Mouse (Mus musculus) CH12.LX (cell line): ENCODE measurements around the gene Med17. TPM values are rescaled to one million over a fixed set of nuclear protein-coding genes. Genes with fewer than 3 reads are reported as not detected.

Source experiments
- DNase-seq: peaks from one replicate; pipeline ENCODE4 v3.0.0-alpha.2; 2013; ENCODE audit errors: extremely low read depth
- H3K27ac ChIP-seq: 2 replicates; pipeline ENCODE4 v1.5.1; 2012; ENCODE audit warnings: low read depth, mild to moderate bottlenecking, control low read depth, moderate library complexity; ENCODE audit not compliant: insufficient read depth
- H3K27me3 ChIP-seq: replicated peaks from 2 replicates; pipeline ENCODE3; 2012; ENCODE audit warnings: inconsistent platforms
- H3K36me3 ChIP-seq, 2 experiments: replicated peaks in 1 of 2; 2 replicates each; pipeline versions ENCODE3 to v1.6.1; 2012; ENCODE audit warnings: inconsistent platforms in 1 of 2, low read length in 1 of 2, mild to moderate bottlenecking in 1 of 2, mixed read lengths in 1 of 2, moderate library complexity in 1 of 2; ENCODE audit not compliant: control insufficient read depth in 1 of 2, insufficient read depth in 1 of 2
- H3K4me1 ChIP-seq, 2 experiments: 2 replicates each; pipeline ENCODE4 v1.6.1; 2012; ENCODE audit warnings: inconsistent platforms in 1 of 2, moderate library complexity in 1 of 2; ENCODE audit not compliant: insufficient read depth in 2 of 2, control insufficient read depth in 1 of 2
- H3K4me2 ChIP-seq: 2 replicates; pipeline ENCODE4 v1.6.1; 2012; ENCODE audit warnings: low read depth, mild to moderate bottlenecking, control low read depth; ENCODE audit not compliant: poor library complexity, insufficient read depth, severe bottlenecking
- H3K4me3 ChIP-seq, 3 experiments: fragments of 150-350 bp in 1 of 3; sonication (generic) in 1 of 3; replicated peaks in 1 of 3; 2 replicates each; pipeline versions ENCODE3 to v1.5.1; 2011 to 2012; ENCODE audit warnings: low read depth in 2 of 3, low read length in 2 of 3, mild to moderate bottlenecking in 2 of 3, moderate library complexity in 2 of 3, control low read depth in 1 of 3, improper control_type of control experiment in 1 of 3, inconsistent platforms in 1 of 3, mixed read lengths in 1 of 3; ENCODE audit not compliant: poor library complexity in 1 of 3
- H3K79me2 ChIP-seq: replicated peaks from 2 replicates; pipeline ENCODE4 v1.6.1; 2012; ENCODE audit warnings: mild to moderate bottlenecking, moderate library complexity; ENCODE audit not compliant: control insufficient read depth, poor library complexity, insufficient read depth, severe bottlenecking; ENCODE audit errors: extremely low read depth
- H3K9ac ChIP-seq: 2 replicates; pipeline ENCODE4 v1.6.1; 2012; ENCODE audit warnings: low read depth, mild to moderate bottlenecking, control low read depth, moderate library complexity; ENCODE audit not compliant: insufficient read depth
- H3K9me3 ChIP-seq: replicated peaks from 2 replicates; pipeline ENCODE3; 2012; ENCODE audit warnings: low read length, inconsistent platforms, mixed read lengths
- CHD1 ChIP-seq: IDR thresholded peaks from 2 replicates; pipeline ENCODE4 v1.6.1; 2012; ENCODE audit warnings: low read depth, low read length, improper control_type of control experiment, inconsistent platforms
- CHD2 ChIP-seq: IDR thresholded peaks from 2 replicates; pipeline ENCODE4 v1.6.1; 2011; ENCODE audit warnings: low read length, improper control_type of control experiment
- E2F4 ChIP-seq: IDR thresholded peaks from 2 replicates; pipeline ENCODE4 v1.6.1; 2011; ENCODE audit warnings: low read depth, low read length, improper control_type of control experiment; ENCODE audit not compliant: insufficient replicate concordance
- ELF1 ChIP-seq: IDR thresholded peaks from 2 replicates; pipeline ENCODE4 v1.6.1; 2014; ENCODE audit warnings: low read depth, mild to moderate bottlenecking, inconsistent platforms, low read length, improper control_type of control experiment
- ETS1 ChIP-seq: conservative IDR thresholded peaks from 2 replicates; pipeline ENCODE4 v1.6.1; 2012; ENCODE audit warnings: low read depth, mild to moderate bottlenecking, inconsistent platforms, low read length, improper control_type of control experiment, moderate library complexity
- HCFC1 ChIP-seq: IDR thresholded peaks from 2 replicates; pipeline ENCODE4 v1.6.1; 2012; ENCODE audit warnings: low read depth, mild to moderate bottlenecking, inconsistent platforms, low read length, improper control_type of control experiment
- IRF4 ChIP-seq: IDR thresholded peaks from 2 replicates; pipeline ENCODE4 v1.6.1; 2014; ENCODE audit warnings: low read depth, mild to moderate bottlenecking, inconsistent platforms, low read length, improper control_type of control experiment
- JUND ChIP-seq: conservative IDR thresholded peaks from 2 replicates; pipeline ENCODE4 v1.6.1; 2011; ENCODE audit warnings: low read depth, low read length, improper control_type of control experiment
- KAT2A ChIP-seq: IDR thresholded peaks from 2 replicates; pipeline ENCODE4 v1.6.1; 2012; ENCODE audit warnings: low read length, improper control_type of control experiment, inconsistent platforms; ENCODE audit not compliant: insufficient replicate concordance
- MAFK ChIP-seq: IDR thresholded peaks from 2 replicates; pipeline ENCODE4 v1.6.1; 2011; ENCODE audit warnings: low read length, improper control_type of control experiment; ENCODE audit not compliant: insufficient replicate concordance
- MEF2A ChIP-seq: IDR thresholded peaks from 2 replicates; pipeline ENCODE4 v1.6.1; 2014; ENCODE audit warnings: low read depth, mild to moderate bottlenecking, inconsistent platforms, low read length, improper control_type of control experiment, borderline replicate concordance
- MXI1 ChIP-seq: IDR thresholded peaks from 2 replicates; pipeline ENCODE4 v1.6.1; 2011; ENCODE audit warnings: mild to moderate bottlenecking, low read depth, low read length, improper control_type of control experiment
- MYC ChIP-seq: IDR thresholded peaks from 2 replicates; pipeline ENCODE4 v1.6.1; 2011; ENCODE audit warnings: low read depth, mild to moderate bottlenecking, improper control_type of control experiment, low read length
- NELFE ChIP-seq: IDR thresholded peaks from 2 replicates; pipeline ENCODE4 v1.6.1; 2011; ENCODE audit warnings: low read depth, low read length, improper control_type of control experiment
- POLR2AphosphoS2 ChIP-seq: IDR thresholded peaks from 2 replicates; pipeline ENCODE4 v1.6.1; 2011; ENCODE audit warnings: low read depth, low read length, improper control_type of control experiment
- RAD21 ChIP-seq: IDR thresholded peaks from 2 replicates; pipeline ENCODE4 v1.6.1; 2011; ENCODE audit warnings: low read depth, mild to moderate bottlenecking, low read length, improper control_type of control experiment, moderate library complexity
- RCOR1 ChIP-seq: conservative IDR thresholded peaks from 2 replicates; pipeline ENCODE4 v1.6.1; 2012; ENCODE audit warnings: low read depth, mild to moderate bottlenecking, inconsistent platforms, low read length, improper control_type of control experiment
- SIN3A ChIP-seq: IDR thresholded peaks from 2 replicates; pipeline ENCODE4 v1.6.1; 2012; ENCODE audit warnings: low read length, improper control_type of control experiment, inconsistent platforms
- TBP ChIP-seq: conservative IDR thresholded peaks from 2 replicates; pipeline ENCODE4 v1.6.1; 2011; ENCODE audit warnings: low read depth, low read length, improper control_type of control experiment
- TCF12 ChIP-seq: IDR thresholded peaks from 2 replicates; pipeline ENCODE4 v1.6.1; 2014; ENCODE audit warnings: low read depth, mild to moderate bottlenecking, inconsistent platforms, low read length, improper control_type of control experiment
- USF2 ChIP-seq: conservative IDR thresholded peaks from 2 replicates; pipeline ENCODE4 v1.6.1; 2011; ENCODE audit warnings: low read depth, low read length, improper control_type of control experiment
- ZC3H11A ChIP-seq: IDR thresholded peaks from 2 replicates; pipeline ENCODE4 v1.6.1; 2012; ENCODE audit warnings: low read depth, mild to moderate bottlenecking, inconsistent platforms, low read length, improper control_type of control experiment
- ZKSCAN1 ChIP-seq: IDR thresholded peaks from 2 replicates; pipeline ENCODE4 v1.6.1; 2012; ENCODE audit warnings: low read depth, inconsistent platforms, low read length, improper control_type of control experiment, borderline replicate concordance
- ZMIZ1 ChIP-seq: IDR thresholded peaks from 2 replicates; pipeline ENCODE4 v1.6.1; 2012; ENCODE audit warnings: low read depth, mild to moderate bottlenecking, inconsistent platforms, low read length, improper control_type of control experiment
- ZNF384 ChIP-seq: IDR thresholded peaks from 2 replicates; pipeline ENCODE4 v1.6.1; 2012; ENCODE audit warnings: low read depth, low read length, improper control_type of control experiment, inconsistent platforms
- dilution Hi-C: fragments of 300-500 bp; cut with MboI; formaldehyde crosslinking; loops from 2 replicates; pipeline ENCODE4 v1.14.3; 2020; ENCODE audit warnings: low sequenced_read_pairs; ENCODE audit not compliant: extremely low pct_unique_long_range_greater_than_20kb, extremely low pct_ligation_motif_present
- in situ Hi-C: fragments of 300-500 bp; cut with MboI; formaldehyde crosslinking; loops from 3 replicates; pipeline ENCODE4 v1.14.3; 2019; ENCODE audit warnings: low sequenced_read_pairs, low pct_ligation_motif_present, low pct_unique_long_range_greater_than_20kb, mixed read lengths
- polyA plus RNA-seq: library from polyadenylated mRNA; unstranded; fragments of >175 nt; gene quantifications from 2 replicates; pipeline ENCODE4 v1.2.1, GENCODE M21; 2012; ENCODE audit warnings: low read depth; ENCODE audit not compliant: insufficient read length
- total RNA-seq, 2 experiments: library from RNA; depleted of rRNA; stranded (reverse); fragments of 300-350 nt in 1 of 2; fragments of >200 nt in 1 of 2; gene quantifications; 2 replicates each; pipeline ENCODE4 v1.2.3; 2012 to 2014

Gene Med17
- total and polyA plus RNA-seq, 3 experiments, result 39.7 to 59.8 (median 57.0) TPM

GRCm38 (mm10) chr9:15298451-15298850 is 18.7 kb upstream of the Med17 start:
- no peak overlapping the region for H3K9ac ChIP-seq
- DNase-seq, result no peak
- H3K79me2 ChIP-seq, result no peaks in the 10 kb centered on the region
- H3K27ac ChIP-seq, result no peak overlapping the region
- peaks cover 0 to 24% of the 10 kb centered on the region in 2 experiments for H3K36me3 ChIP-seq
- dilution Hi-C loops (no loop called here), in situ Hi-C loops (no loop called here)
- H3K4me1 ChIP-seq, result peaks cover 0 to 22% of the 10 kb centered on the region in 2 experiments; a peak in 3 of 4 replicates
- no peaks in the 10 kb centered on the region for H3K27me3 ChIP-seq
- TF ChIP-seq MYC, result no peak
- TF ChIP-seq ZKSCAN1, result no peak
- no peak for TF ChIP-seq E2F4
- no peak for TF ChIP-seq POLR2AphosphoS2
- TF ChIP-seq TBP, result no peak
- TF ChIP-seq ZNF384, result no peak
- TF ChIP-seq NELFE, result no peak
- TF ChIP-seq KAT2A, result no peak
- no peak for TF ChIP-seq TCF12
- no peak for TF ChIP-seq RAD21
- no peak for TF ChIP-seq MEF2A
- no peak for TF ChIP-seq USF2
- TF ChIP-seq ETS1, result no peak
- TF ChIP-seq CHD2, result no peak
- TF ChIP-seq RCOR1, result no peak
- TF ChIP-seq ZC3H11A, result no peak
- no peak for TF ChIP-seq HCFC1
- TF ChIP-seq, all 38 proteins: peak for 0
- no peak overlapping the region for H3K4me2 ChIP-seq
- no peak overlapping the region for H3K4me3 ChIP-seq
- H3K9me3 ChIP-seq, result no peaks in the 10 kb centered on the region

- Histone ChIP-seq H3K27me3 (no peaks in the 10 kb centered on the region), H3K9me3 (no peaks in the 10 kb centered on the region), H3K36me3 (peaks cover 0 to 37% of the 10 kb centered on the region in 2 experiments), H3K9ac (no peak overlapping the region), H3K4me2 (no peak overlapping the region), H3K4me1 (peaks cover 0 to 18% of the 10 kb centered on the region in 2 experiments; a peak in 1 of 4 replicates), H3K79me2 (no peaks in the 10 kb centered on the region), H3K4me3 (no peak overlapping the region), H3K27ac (no peak overlapping the region)
- TF ChIP-seq MAFK (no peak), IRF4 (no peak), SIN3A (no peak), MYC (no peak), CHD1 (no peak), ZMIZ1 (no peak), CHD2 (no peak), JUND (no peak), MXI1 (no peak), ELF1 (no peak), RAD21 (no peak), RCOR1 (no peak), NELFE (no peak)
- dilution Hi-C loops, result no loop called here
- no peak for DNase-seq
- in situ Hi-C loops, result no loop called here
Measured at GRCm38 (mm10) chr9:15297112-15297511, 17.4 kb upstream of the Med17 start.
